Mouse (Mus musculus) cortical plate, adult 2 months (tissue): ENCODE data around the gene Riok2.

Experiments used
- CTCF ChIP-seq: fragments of 200-500 bp; IDR thresholded peaks from 2 replicates; pipeline ENCODE4 v1.5.1; 2011; ENCODE audit warnings: mild to moderate bottlenecking, control low read depth, low read length; ENCODE audit not compliant: insufficient read depth; ENCODE audit errors: extremely low read depth
- POLR2A ChIP-seq: fragments of 200-500 bp; IDR thresholded peaks from 2 replicates; pipeline ENCODE4 v1.6.1; 2011; ENCODE audit warnings: mild to moderate bottlenecking, low read length, control low read depth; ENCODE audit not compliant: insufficient read depth; ENCODE audit errors: extremely low read depth

DNA sequence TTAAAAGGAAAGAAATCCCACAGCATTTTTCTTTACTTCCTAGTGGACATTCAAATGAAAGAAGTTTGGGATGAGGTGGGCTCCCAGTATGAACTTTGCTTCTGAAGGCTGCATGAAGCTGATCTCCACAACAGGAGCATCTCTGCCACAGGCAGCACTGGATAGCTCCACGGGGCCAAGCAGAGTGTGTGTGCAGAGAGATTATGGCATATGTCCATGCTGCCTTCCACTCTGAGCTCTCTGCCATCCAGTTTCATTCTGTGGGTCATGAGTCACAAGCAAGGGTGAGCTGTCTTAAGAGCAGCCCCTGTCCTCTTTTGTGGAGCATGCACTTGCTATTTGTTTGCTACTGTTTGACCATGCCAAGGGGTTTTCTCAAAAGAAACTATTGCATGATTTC lies 31.5 kb downstream of the Riok2 start:
- TF ChIP-seq CTCF = no peak
- TF ChIP-seq POLR2A = no peak
